Mouse (Mus musculus) E14TG2a.4 (cell line): ENCODE results near the gene Chd2.

Experiments
- H3K27me3 ChIP-seq: 2 replicates; pipeline ENCODE4 v1.6.1; 2014; ENCODE audit warnings: low read length, control low read depth; ENCODE audit not compliant: insufficient read depth
- H3K36me3 ChIP-seq: 2 replicates; pipeline ENCODE4 v1.6.1; 2014; ENCODE audit warnings: low read length, control low read depth; ENCODE audit not compliant: insufficient read depth
- H3K4me1 ChIP-seq: replicated peaks from 2 replicates; pipeline ENCODE4 v1.6.1; 2014; ENCODE audit warnings: low read depth, low read length, control low read depth
- H3K4me3 ChIP-seq: replicated peaks from 2 replicates; pipeline ENCODE4 v1.5.1; 2014; ENCODE audit warnings: mild to moderate bottlenecking, low read length
- H3K9me3 ChIP-seq: 2 replicates; pipeline ENCODE4 v1.6.1; 2014; ENCODE audit warnings: low read length, control low read depth
- CTCF ChIP-seq: conservative IDR thresholded peaks from 2 replicates; pipeline ENCODE4 v1.5.1; 2014; ENCODE audit warnings: low read length
- NANOG ChIP-seq: IDR thresholded peaks from 2 replicates; pipeline ENCODE4 v1.6.1; 2014; ENCODE audit warnings: borderline replicate concordance, low read length, mixed read lengths
- POU5F1 ChIP-seq: IDR thresholded peaks from 2 replicates; pipeline ENCODE4 v1.6.1; 2014; ENCODE audit warnings: low read length, borderline replicate concordance

Gene Chd2

GRCm38 (mm10) chr7:73393307-73394012 is 148.2 kb downstream of the Chd2 start:
- Histone ChIP-seq H3K36me3 (no peaks in the 10 kb centered on the region), H3K4me3 (no peak overlapping the region), H3K27me3 (peaks cover 95% of the 10 kb centered on the region), H3K9me3 (no peaks in the 10 kb centered on the region), H3K4me1 (peaks cover 57% of the 10 kb centered on the region)
- no peak for TF ChIP-seq CTCF
- TF ChIP-seq NANOG = no peak
- TF ChIP-seq POU5F1 = no peak

- H3K9me3 ChIP-seq = no peaks in the 10 kb centered on the region
- peak overlapping the region; percentile 80 for H3K4me3 ChIP-seq
- H3K27me3 ChIP-seq = peaks cover 95% of the 10 kb centered on the region
- H3K4me1 ChIP-seq = peaks cover 46% of the 10 kb centered on the region
- TF ChIP-seq NANOG = no peak
- no peak for TF ChIP-seq CTCF
- no peak for TF ChIP-seq POU5F1
- H3K36me3 ChIP-seq = no peaks in the 10 kb centered on the region
These were observed 149.3 kb downstream of the Chd2 start for GRCm38 (mm10) chr7:73392359-73392758.

- Histone ChIP-seq H3K36me3 (no peaks in the 10 kb centered on the region), H3K4me1 (peaks cover 45% of the 10 kb centered on the region), H3K9me3 (no peaks in the 10 kb centered on the region), H3K27me3 (peaks cover 95% of the 10 kb centered on the region), H3K4me3 (peak overlapping the region; percentile 80)
- TF ChIP-seq NANOG (no peak), CTCF (no peak), POU5F1 (no peak)
These were observed 149.9 kb downstream of the Chd2 start for GRCm38 (mm10) chr7:73391518-73392321.

GRCm38 (mm10) chr7:73391002-73391517 is 150.6 kb downstream of the Chd2 start:
- Histone ChIP-seq H3K36me3 (no peaks in the 10 kb centered on the region), H3K4me3 (peak overlapping the region; percentile 80), H3K9me3 (no peaks in the 10 kb centered on the region; the same call in 1 of the 2 replicates), H3K4me1 (peaks cover 45% of the 10 kb centered on the region), H3K27me3 (peaks cover 94% of the 10 kb centered on the region)
- TF ChIP-seq POU5F1 = no peak
- TF ChIP-seq NANOG = no peak
- no peak for TF ChIP-seq CTCF

- Histone ChIP-seq H3K36me3 (no peaks in the 10 kb centered on the region), H3K4me1 (peaks cover 45% of the 10 kb centered on the region), H3K27me3 (peaks cover 89% of the 10 kb centered on the region), H3K9me3 (no peaks in the 10 kb centered on the region; the same call in 1 of the 2 replicates), H3K4me3 (peak overlapping the region; percentile 80)
- TF ChIP-seq CTCF = no peak
- no peak for TF ChIP-seq NANOG
- no peak for TF ChIP-seq POU5F1
These were observed 151.1 kb downstream of the Chd2 start for GRCm38 (mm10) chr7:73390426-73391001.

GRCm38 (mm10) chr7:73389871-73390294 is 151.7 kb downstream of the Chd2 start:
- TF ChIP-seq CTCF (no peak), POU5F1 (no peak), NANOG (no peak)
- Histone ChIP-seq H3K36me3 (no peaks in the 10 kb centered on the region), H3K4me1 (peaks cover 45% of the 10 kb centered on the region)

GRCm38 (mm10) chr7:73389419-73389818 is 152.2 kb downstream of the Chd2 start:
- H3K27me3 ChIP-seq = peaks cover 86% of the 10 kb centered on the region
- peaks cover 45% of the 10 kb centered on the region for H3K4me1 ChIP-seq
- peak overlapping the region; percentile 45; the same call in 1 of the 2 replicates for H3K4me3 ChIP-seq
- H3K36me3 ChIP-seq = no peaks in the 10 kb centered on the region
- TF ChIP-seq CTCF (no peak), NANOG (no peak), POU5F1 (no peak)
- H3K9me3 ChIP-seq = no peaks in the 10 kb centered on the region; the same call in 1 of the 2 replicates

More at GRCm38 (mm10) chr7:73389871-73390294, 151.7 kb downstream of the Chd2 start:
- Histone ChIP-seq H3K4me3 (peak overlapping the region; percentile 80), H3K9me3 (no peaks in the 10 kb centered on the region; the same call in 1 of the 2 replicates), H3K27me3 (peaks cover 89% of the 10 kb centered on the region)

- H3K9me3 ChIP-seq = no peaks in the 10 kb centered on the region; the same call in 1 of the 2 replicates
- TF ChIP-seq CTCF (peak; percentile 33), NANOG (no peak)
- peaks cover 43% of the 10 kb centered on the region for H3K4me1 ChIP-seq
These were observed 152.8 kb downstream of the Chd2 start for GRCm38 (mm10) chr7:73388866-73389265.

More at GRCm38 (mm10) chr7:73388866-73389265, 152.8 kb downstream of the Chd2 start:
- no peak overlapping the region for H3K4me3 ChIP-seq
- peaks cover 86% of the 10 kb centered on the region for H3K27me3 ChIP-seq
- no peaks in the 10 kb centered on the region for H3K36me3 ChIP-seq
